Mouse (Mus musculus) ES-E14 (cell line): ENCODE data around the gene Aldh1l1.

Experiments
- HCFC1 ChIP-seq: IDR thresholded peaks from 2 replicates; pipeline ENCODE4 v1.6.1; 2012; ENCODE audit warnings: low read length, inconsistent platforms, borderline replicate concordance; ENCODE audit not compliant: insufficient read depth
- MAFK ChIP-seq: IDR thresholded peaks from 2 replicates; pipeline ENCODE4 v1.6.1; 2014; ENCODE audit warnings: mild to moderate bottlenecking, low read depth, low read length, inconsistent platforms; ENCODE audit not compliant: insufficient read depth
- ZC3H11A ChIP-seq: IDR thresholded peaks from 2 replicates; pipeline ENCODE4 v1.6.1; 2012; ENCODE audit warnings: low read depth, mild to moderate bottlenecking, inconsistent platforms, low read length, borderline replicate concordance

DNA sequence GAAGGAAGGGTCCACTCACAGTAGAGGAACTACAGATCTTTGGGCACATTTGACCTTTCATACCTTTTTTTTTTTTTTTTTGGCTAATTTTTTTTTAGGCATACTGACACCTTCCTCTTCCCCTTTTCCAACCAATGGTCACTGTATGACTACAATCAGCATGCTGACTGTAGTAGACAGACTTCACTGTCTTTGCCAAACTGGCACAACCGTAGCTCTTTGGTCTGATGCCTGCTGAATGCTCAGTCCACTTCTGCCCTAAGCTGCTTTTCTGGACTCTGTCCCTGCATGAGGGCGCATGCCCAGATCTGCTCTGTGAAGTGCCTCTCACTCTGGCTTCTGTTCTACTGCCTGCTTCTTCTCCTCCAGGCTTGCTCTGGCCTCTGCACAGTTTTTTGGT, 111.4 kb downstream of the Aldh1l1 start:
- no peak for TF ChIP-seq HCFC1
- TF ChIP-seq ZC3H11A = no peak
- no peak for TF ChIP-seq MAFK
